Mouse (Mus musculus) large intestine, adult 2 months (tissue): ENCODE data around the gene Stx12. TPM values are rescaled to one million over a fixed set of nuclear protein-coding genes. Genes with fewer than 3 reads are reported as not detected.
A peak's percentile ranks its signal among the peaks of the same experiment; 100 is the strongest.

Experiments
- DNase-seq: peaks from one replicate; pipeline ENCODE4 v3.0.0-alpha.2; 2012; ENCODE audit warnings: low read depth, low spot score
- WGBS: fragments of 180-500 bp; shearing (Covaris S2); methylation state at CpG from one replicate; pipeline ENCODE4 v1.1.7; 2018; 5-methylcytosine and 5-hydroxymethylcytosine counted together
- polyA plus RNA-seq: library from polyadenylated mRNA; depleted of rRNA; stranded (reverse); fragments of >200 nt; gene quantifications from 2 replicates; pipeline ENCODE4 v1.2.3, GENCODE M21; 2012

Stx12 gene
- polyA plus RNA-seq, 1 experiment = 20.1 TPM

DNA sequence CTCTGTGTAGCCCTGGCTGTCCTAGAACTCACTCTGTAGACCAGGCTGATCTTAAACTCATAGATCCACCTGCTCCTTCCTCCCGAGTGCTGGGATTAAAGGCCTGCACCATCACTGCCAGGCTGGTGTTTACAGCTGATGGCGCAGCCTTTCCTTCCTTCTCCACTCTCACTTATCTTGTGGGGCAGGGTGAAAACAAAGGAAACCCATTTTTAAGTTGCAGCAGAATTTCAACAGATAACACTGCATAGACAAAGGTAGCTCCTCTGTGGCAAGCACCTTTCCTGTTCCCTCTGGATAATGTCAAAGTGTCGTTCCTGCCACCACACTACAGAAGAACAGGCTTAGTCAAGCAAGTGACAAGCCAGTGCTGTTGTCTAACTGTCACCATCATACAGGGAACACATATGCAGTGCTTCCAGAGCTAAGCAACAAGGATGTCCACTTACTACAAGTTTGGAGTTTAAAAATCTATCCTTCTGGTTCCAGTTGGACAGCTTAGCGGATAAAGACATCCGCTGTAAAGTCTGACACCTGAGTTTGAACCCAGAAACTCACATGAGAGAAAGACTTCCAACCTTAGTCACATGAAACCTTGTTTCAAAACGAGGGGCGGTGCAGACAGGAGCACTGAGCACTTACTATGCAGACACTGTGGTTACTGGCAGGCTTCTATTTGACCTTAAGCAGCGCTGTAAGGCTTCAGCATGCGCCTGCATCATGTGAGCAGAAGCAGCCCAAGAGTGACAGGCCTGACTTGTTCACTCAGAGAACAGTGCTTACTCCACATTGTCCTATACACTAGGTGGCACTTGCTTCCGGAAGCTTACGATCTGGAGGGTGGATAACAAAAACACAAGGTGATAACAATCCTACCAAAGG is 10.6 kb downstream of the Stx12 start:
- DNase-seq = no peak
- 55% methylated on average over 11 of the region's 11 CpGs for WGBS

- DNase-seq = no peak
- 97% methylated on average over 3 of the region's 3 CpGs for WGBS
Observed at GRCm38 (mm10) chr4:132871116-132871515, 13.2 kb downstream of the Stx12 start.

- 70% methylated on average over 2 of the region's 2 CpGs for WGBS
Observed at GRCm38 (mm10) chr4:132864856-132865255, 19.5 kb downstream of the Stx12 start.

DNA sequence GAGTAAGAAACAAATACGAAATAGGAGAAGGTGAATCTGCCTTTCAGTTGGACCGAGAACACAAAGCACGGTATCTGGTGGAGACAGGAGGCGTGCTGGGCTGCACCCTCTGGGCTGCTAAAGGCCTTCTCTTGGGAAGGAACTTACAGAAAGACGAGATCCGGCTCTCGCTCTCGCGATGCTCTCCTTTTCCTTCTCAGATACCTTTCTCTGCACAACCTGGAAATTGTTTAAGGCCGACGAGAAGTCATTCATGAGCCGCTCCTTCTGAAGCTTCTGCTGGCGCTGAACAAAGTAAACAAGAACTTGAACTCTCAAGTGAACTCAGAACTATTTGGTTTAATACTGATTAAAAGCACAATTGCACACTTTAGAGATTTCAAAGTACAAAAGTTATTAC is 21.3 kb downstream of the Stx12 start:
- DNase-seq = no peak
- WGBS = 46% methylated on average over 13 of the region's 13 CpGs

More at GRCm38 (mm10) chr4:132864856-132865255, 19.5 kb downstream of the Stx12 start:
- DNase-seq = no peak

GRCm38 (mm10) chr4:132860880-132861279 is 23.4 kb downstream of the Stx12 start:
- WGBS = 100% methylated on average over 1 of the region's 1 CpGs
- DNase-seq = no peak

DNA sequence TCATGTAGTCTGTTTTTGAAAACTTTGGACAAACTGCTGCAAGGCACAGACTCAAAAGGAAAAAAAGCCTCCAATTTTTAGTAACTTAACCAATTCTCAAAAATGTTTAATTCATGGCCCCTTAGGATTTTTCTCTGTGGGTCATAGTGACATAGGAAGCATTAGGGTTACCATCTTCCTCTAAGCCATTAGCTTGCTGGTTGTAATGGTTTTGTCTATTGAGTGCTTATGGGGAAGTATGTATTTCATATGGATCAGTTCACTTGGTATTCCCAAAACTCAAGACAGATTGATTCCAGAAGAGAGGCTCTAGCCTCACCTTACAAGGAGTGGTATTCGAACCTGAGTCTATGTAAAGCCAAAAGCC is 40.6 kb downstream of the Stx12 start:
- DNase-seq = no peak
- WGBS = 90% methylated on average over 1 of the region's 1 CpGs

DNA sequence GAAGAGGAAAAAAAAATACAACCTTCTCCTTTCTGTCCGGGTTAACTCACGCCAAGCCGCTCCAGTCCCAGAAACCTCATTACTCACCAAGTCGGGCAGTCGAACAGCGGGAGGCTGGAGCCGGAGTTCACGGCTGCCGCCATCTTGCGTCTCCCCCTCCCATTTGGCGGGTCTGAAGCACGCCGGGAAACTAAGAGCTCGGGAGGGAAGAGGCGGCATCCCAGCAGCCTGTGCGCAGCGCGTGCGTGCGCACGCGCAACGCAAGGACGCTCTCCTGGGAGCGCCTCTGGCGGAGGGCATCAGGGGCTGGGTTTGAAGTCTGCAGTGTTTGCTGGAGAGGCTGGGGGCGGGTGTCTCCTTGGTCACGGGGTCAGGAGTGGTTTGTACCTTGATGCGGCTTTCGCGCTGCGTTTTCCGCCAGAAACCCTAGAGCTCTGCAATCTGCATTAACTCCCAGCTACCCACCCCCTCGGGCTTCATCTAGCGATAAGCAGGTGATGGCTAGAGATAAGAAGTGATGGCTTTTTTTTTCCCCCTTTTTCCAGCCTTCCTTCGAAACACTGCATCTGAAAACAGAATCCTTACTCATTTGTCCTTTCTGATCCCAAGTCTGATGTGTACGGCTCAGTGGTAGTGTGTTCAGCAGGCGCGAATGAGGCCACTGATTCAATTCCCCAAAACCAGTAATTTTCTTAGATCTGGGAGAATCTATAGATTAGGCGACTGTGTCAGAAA is 41.2 kb downstream of the Stx12 start, which contains the start of gene Ppp1r8:
Gene Ppp1r8, minus strand, starts transcription at position 200 of the 735 bp plus-strand sequence.
- peak; percentile 57 for DNase-seq
- 1% methylated on average over 40 of the region's 40 CpGs for WGBS

GRCm38 (mm10) chr4:132842281-132842906 is 41.9 kb downstream of the Stx12 start:
- 1% methylated on average over 30 of the region's 30 CpGs for WGBS
- DNase-seq = no peak

GRCm38 (mm10) chr4:132841493-132841892 is 42.8 kb downstream of the Stx12 start:
- no peak for DNase-seq
- 56% methylated on average over 3 of the region's 3 CpGs for WGBS

- DNase-seq = no peak
- 62% methylated on average over 8 of the region's 8 CpGs for WGBS
Observed at GRCm38 (mm10) chr4:132823614-132824366, 60.5 kb downstream of the Stx12 start.

DNA sequence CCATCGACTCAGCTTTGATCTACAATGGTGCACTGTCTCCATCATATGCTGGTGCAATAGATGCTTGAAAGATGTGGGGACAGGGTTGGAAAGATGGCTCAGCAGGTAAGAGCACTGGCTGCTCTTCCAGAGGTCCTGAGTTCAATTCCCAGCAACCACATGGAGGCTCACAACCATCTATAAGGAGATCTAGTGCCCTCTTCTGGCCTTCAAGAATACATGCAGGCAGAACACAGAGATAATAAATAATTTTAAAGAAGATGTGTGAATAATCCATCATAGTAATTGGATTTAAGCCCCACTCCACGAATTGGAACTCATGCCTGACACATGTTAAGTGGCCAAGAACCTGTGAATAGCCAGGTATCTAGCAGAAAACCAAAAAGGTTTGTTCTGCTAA is 65.9 kb downstream of the Stx12 start:
- WGBS = 53% methylated on average over 2 of the region's 2 CpGs
- DNase-seq = no peak

DNA sequence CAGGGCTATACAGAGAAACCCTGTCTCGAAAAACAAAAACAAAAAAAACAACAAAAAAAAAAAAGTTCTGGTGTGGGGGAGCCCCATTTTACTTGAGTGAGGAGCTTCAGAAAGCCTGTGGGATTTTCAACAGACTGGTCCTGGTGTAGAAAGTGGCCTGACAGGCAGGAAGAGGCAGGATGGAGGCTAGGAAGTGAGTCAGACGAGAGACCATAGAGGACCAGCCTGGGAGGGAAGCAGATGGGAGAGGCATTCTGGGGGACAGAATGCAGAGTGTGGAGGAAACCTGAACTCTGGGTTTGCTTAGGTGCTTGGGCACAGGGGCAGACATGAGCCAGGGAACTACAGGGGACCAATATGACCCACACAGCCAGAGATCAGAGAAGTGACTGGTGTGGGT is 67.5 kb downstream of the Stx12 start:
- 57% methylated on average over 2 of the region's 2 CpGs for WGBS
- no peak for DNase-seq

- no peak for DNase-seq
- 58% methylated on average over 7 of the region's 7 CpGs for WGBS
Observed at GRCm38 (mm10) chr4:132816404-132816803, 67.9 kb downstream of the Stx12 start.

DNA sequence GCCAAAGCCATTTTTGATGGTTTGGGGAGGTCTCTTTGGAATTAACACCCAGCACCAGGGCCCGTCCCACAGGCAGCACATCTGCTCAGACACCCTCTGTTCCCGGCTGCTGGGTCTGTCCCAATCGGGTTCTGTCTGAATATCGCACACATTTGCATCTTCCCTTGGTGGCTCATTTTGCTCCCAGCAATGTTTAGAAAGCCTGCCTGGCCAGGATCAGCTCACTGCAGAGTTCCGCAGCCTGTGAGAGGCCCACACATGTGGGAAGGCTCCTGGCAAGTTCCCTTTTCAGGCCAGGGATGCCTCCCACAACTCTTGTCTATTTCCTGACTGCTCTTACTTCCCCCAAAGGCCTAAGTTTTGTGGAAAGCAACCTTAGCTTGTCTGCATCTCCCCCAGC is 74.7 kb downstream of the Stx12 start:
- DNase-seq = no peak
- 78% methylated on average over 5 of the region's 5 CpGs for WGBS

DNA sequence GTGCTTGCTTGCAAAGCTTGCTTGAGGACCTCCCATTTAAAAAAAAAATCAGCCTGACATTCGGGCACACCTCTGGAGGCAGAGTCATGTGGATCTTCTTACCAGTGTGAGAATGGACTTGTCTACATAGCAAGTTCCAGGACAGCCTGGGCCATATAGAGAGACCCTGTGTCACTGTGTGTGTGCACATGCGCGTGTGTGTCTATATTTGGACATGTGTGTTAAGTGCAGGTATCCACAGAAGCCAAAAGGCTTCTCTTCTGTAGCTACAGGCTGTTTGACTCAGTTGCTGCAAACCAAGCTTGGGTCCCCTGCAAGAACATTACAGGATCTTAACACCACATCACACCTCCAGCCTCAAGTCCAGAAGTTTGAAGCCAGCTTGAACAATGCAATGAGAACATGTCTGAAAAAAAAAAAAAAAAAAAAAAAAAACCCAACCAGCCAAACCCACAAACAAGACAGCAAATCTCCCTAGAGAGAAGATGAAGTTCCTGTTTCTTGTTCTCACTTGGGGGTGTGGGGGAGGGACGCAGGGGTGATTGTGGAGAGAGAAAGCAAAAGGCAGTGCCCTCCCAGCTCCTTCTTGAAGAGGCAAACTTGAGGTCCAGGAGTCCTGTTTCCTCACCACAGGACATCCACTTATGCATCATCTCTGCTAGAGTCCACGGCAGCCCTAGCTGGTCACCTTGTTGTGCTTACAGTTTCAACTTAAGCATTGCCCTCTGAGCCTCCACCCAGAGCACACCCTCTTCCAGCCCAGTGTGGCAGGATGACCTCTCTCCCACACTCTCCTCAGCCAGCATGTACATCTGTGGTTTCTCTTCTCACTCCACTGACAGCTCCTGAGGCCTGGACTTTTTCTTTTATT is 76.3 kb downstream of the Stx12 start:
- WGBS = 53% methylated on average over 5 of the region's 5 CpGs

GRCm38 (mm10) chr4:132806620-132807191 is 77.6 kb downstream of the Stx12 start:
- 81% methylated on average over 7 of the region's 7 CpGs for WGBS
- DNase-seq = no peak

More for the DNA sequence above, 76.3 kb downstream of the Stx12 start:
- no peak for DNase-seq

DNA sequence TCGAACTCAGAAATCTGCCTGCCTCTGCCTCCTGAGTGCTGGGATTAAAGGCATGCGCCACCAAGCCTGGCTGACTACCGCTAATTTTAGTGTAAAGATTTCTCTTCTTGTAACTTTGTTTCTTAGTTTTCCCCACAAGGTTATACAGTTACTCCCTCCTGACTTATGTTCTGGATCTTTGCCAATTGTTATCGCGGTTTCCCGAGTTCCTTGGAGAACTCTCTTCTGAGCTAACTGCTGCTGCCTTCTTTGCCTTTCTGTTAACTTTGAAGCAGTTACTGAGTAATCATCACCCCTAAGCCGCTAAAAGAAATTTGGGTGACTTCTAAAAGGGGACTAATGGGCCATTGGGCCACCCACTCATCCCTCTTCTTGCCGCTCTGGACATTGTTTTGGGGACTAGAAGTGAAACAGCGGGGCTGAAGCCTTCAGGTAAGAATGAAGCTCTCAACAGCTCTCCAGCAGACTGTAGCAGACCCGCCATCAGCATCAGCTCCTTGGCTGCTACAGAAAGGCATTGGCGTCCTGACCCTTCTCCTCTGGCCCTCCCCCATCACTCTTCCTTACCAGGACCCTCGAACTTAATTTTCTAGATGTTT is 78.6 kb downstream of the Stx12 start:
- DNase-seq = no peak
- 71% methylated on average over 12 of the region's 12 CpGs for whole genome bisulfite sequencing

DNA sequence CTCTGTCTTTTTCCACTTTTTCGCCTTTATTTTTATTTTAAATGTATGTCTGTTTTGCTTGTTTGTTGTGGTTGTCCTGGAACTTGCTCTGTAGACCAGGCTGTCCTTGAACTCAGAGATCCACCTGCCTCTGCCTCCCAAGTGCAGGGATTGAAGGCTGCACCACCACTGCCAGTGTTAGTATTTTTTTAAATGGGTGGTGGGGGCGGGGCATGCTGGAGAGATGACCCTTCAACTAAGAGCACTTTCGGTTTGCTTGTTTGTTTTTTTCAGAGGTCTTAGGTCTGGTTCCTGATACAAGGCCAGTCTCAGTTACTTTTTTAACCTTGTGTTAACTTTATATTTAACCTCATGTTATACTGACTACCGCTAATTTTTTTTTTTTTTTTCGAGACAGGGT is 79.2 kb downstream of the Stx12 start:
- 66% methylated on average over 5 of the region's 5 CpGs for WGBS
- no peak for DNase-seq
